Mouse (Mus musculus) heart, adult 10 weeks (tissue): ENCODE measurements around the gene Ebf1. TPM values are rescaled to one million over a fixed set of nuclear protein-coding genes. Genes with fewer than 3 reads are reported as not detected.

Source experiments
- polyA plus RNA-seq: library from polyadenylated mRNA; stranded (reverse); fragments of 350-450 nt; fragmentation: Illumina TruSeq; extraction: RNeasy Lipid Tissue Mini Kit (QIAGEN cat#74804); gene quantifications from one replicate; pipeline ENCODE4 v1.2.3, GENCODE M21; 2014; ENCODE audit warnings: low read depth, low replicate concordance

Gene Ebf1
- polyA plus RNA-seq, result 7.1 TPM

DNA sequence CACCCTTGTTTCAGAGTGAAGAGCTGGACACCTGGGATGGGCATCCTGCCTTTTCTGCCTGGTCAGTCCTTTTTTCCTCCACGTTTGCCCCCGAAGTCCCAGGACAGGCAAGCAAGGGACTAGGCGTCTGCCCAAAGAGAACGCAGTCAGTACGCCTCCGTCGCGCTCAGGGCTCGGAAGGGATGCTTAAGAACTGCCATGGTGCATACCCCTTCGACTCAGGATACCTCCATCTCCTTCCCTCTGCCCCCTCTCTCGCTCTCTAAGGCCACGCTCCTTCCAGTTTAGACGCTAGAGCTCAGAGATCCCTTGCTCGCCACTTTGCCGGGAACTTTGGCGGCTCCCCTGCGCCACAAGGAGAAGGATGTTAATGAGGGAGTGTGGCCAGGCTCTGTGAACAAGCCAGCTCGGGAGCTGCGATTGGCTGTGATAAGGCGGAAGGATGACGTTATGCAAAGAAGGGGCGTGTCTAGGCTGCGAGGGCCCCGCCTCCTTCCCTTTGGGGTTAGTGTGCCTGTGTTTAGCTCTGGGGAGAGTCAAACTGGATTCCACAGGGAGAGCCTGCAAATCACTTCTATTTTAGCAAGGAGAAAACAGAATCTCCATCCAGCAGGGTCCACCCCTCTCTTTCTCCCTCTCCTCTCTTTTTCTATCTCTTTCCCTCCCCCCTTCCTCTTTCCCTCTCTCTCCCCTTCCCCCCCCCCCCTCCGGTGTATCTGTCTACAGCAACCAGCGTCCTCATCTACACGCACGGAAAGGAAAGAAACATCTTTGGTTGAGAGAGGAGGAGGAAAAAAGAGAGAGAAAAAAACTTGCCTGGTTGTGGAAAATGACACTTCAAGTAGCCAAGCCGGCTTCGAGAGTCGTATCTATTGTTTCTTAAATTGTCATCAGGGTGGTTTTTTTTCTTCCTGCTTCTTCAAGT is at the start of gene Ebf1:
Gene Ebf1, plus strand, starts transcription at position 530 of the 925 bp plus-strand sequence.

Other genes starting within 250 kb of the Ebf1 start
- gene Il12b, start 217.3 kb upstream of the Ebf1 start, polyA plus RNA-seq, result not detected
- 53.6 TPM for gene Ublcp1, start 146.8 kb upstream of the Ebf1 start, polyA plus RNA-seq
- 11.6 TPM for gene Rnf145, start 98.4 kb upstream of the Ebf1 start, polyA plus RNA-seq